Mouse (Mus musculus): Measurements from ENCODE around the gene Cd248. TPM values are rescaled to one million over a fixed set of nuclear protein-coding genes. Genes with fewer than 3 reads are reported as not detected.

Cd248 gene
- polyA plus RNA-seq, 1 experiment from 2014 or later, result 26.3 TPM

Other genes starting within 250 kb of the Cd248 start
- 42.3 and 44.1 TPM in 2 replicates for gene Ccs, start 228.7 kb upstream of the Cd248 start, polyA plus RNA-seq (2016; fragmentation: Nextera tagmentation; extraction: Ambion mirVana)
- gene Ccdc87, start 228.7 kb upstream of the Cd248 start, polyA plus RNA-seq (2016; fragmentation: Nextera tagmentation; extraction: Ambion mirVana), result 0.14 and 0.26 TPM in 2 replicates
- 59.0 and 61.8 TPM in 2 replicates for gene Ctsf, start 212.9 kb upstream of the Cd248 start, polyA plus RNA-seq (2016; fragmentation: Nextera tagmentation; extraction: Ambion mirVana)
- 3.3 TPM in 2 replicates for gene Actn3, start 190.2 kb upstream of the Cd248 start, polyA plus RNA-seq (2016; fragmentation: Nextera tagmentation; extraction: Ambion mirVana)
- 21.4 and 22.1 TPM in 2 replicates for gene Zdhhc24, start 189.4 kb upstream of the Cd248 start, polyA plus RNA-seq (2016; fragmentation: Nextera tagmentation; extraction: Ambion mirVana)
- gene Bbs1, start 161.4 kb upstream of the Cd248 start, polyA plus RNA-seq (2016; fragmentation: Nextera tagmentation; extraction: Ambion mirVana), result 8.1 and 10.5 TPM in 2 replicates
- 167 and 171 TPM in 2 replicates for gene Dpp3, start 139.8 kb upstream of the Cd248 start, polyA plus RNA-seq (2016; fragmentation: Nextera tagmentation; extraction: Ambion mirVana)
- gene Peli3, start 125.0 kb upstream of the Cd248 start, polyA plus RNA-seq (2016; fragmentation: Nextera tagmentation; extraction: Ambion mirVana), result 4.9 and 6.5 TPM in 2 replicates
- 126 and 132 TPM in 2 replicates for gene Mrpl11, start 105.9 kb upstream of the Cd248 start, polyA plus RNA-seq (2016; fragmentation: Nextera tagmentation; extraction: Ambion mirVana)
- 0.06 and 0.08 TPM in 2 replicates for gene Npas4, start 77.8 kb upstream of the Cd248 start, polyA plus RNA-seq (2016; fragmentation: Nextera tagmentation; extraction: Ambion mirVana)
- 6.1 and 6.2 TPM in 2 replicates for gene Slc29a2, start 44.2 kb upstream of the Cd248 start, polyA plus RNA-seq (2016; fragmentation: Nextera tagmentation; extraction: Ambion mirVana)
- gene B4gat1, start 29.3 kb upstream of the Cd248 start, polyA plus RNA-seq (2016; fragmentation: Nextera tagmentation; extraction: Ambion mirVana), result 48.2 and 50.0 TPM in 2 replicates
- 2.4 and 3.4 TPM in 2 replicates for gene AC124502.3, start 29.2 kb upstream of the Cd248 start, polyA plus RNA-seq (2016; fragmentation: Nextera tagmentation; extraction: Ambion mirVana)
- 58.7 TPM in 2 replicates for gene Brms1, start 26.7 kb upstream of the Cd248 start, polyA plus RNA-seq (2016; fragmentation: Nextera tagmentation; extraction: Ambion mirVana)
- 2.0 and 2.5 TPM in 2 replicates for gene Rin1, start 17.6 kb upstream of the Cd248 start, polyA plus RNA-seq (2016; fragmentation: Nextera tagmentation; extraction: Ambion mirVana)
- gene Tmem151a, start 17.5 kb downstream of the Cd248 start, polyA plus RNA-seq (2016; fragmentation: Nextera tagmentation; extraction: Ambion mirVana), result 2.5 and 2.8 TPM in 2 replicates
- gene Yif1a, start 20.5 kb downstream of the Cd248 start, polyA plus RNA-seq (2016; fragmentation: Nextera tagmentation; extraction: Ambion mirVana), result 66.3 and 69.1 TPM in 2 replicates
- 231 and 236 TPM in 2 replicates for gene Cnih2, start 30.4 kb downstream of the Cd248 start, polyA plus RNA-seq (2016; fragmentation: Nextera tagmentation; extraction: Ambion mirVana)
- gene Rab1b, start 39.0 kb downstream of the Cd248 start, polyA plus RNA-seq (2016; fragmentation: Nextera tagmentation; extraction: Ambion mirVana), result 245 and 247 TPM in 2 replicates
- 62.6 and 63.1 TPM in 2 replicates for gene Klc2, start 50.5 kb downstream of the Cd248 start, polyA plus RNA-seq (2016; fragmentation: Nextera tagmentation; extraction: Ambion mirVana)
- 28.9 and 35.0 TPM in 2 replicates for gene Pacs1, start 205.0 kb downstream of the Cd248 start, polyA plus RNA-seq (2016; fragmentation: Nextera tagmentation; extraction: Ambion mirVana)
- gene Sf3b2, start 227.4 kb downstream of the Cd248 start, polyA plus RNA-seq (2016; fragmentation: Nextera tagmentation; extraction: Ambion mirVana), result 351 and 381 TPM in 2 replicates
- gene Gal3st3, start 230.3 kb downstream of the Cd248 start, polyA plus RNA-seq (2016; fragmentation: Nextera tagmentation; extraction: Ambion mirVana), result 18.6 and 19.4 TPM in 2 replicates

All from neural tube, embryonic 12.5 days (tissue).